Mouse (Mus musculus) kidney, embryonic 14.5 days (tissue): ENCODE results near the gene Gm28053. TPM values are rescaled to one million over a fixed set of nuclear protein-coding genes. Genes with fewer than 3 reads are reported as not detected.

Source experiments
- ATAC-seq: fragments of 200-750 bp; cut with Nextera tagmentation; 2 replicates; pipeline ENCODE4 v1.8.0; 2017; ENCODE audit warnings: moderate number of reproducible peaks, mild to moderate bottlenecking, moderate TSS enrichment, moderate library complexity; ENCODE audit not compliant: low FRiP score, low TSS enrichment
- H3K27ac ChIP-seq: fragments of 300-500 bp; sonication (generic); 2 replicates; pipeline ENCODE4 v1.5.1; 2014; ENCODE audit warnings: low read depth, mild to moderate bottlenecking, low read length, moderate library complexity, mixed read lengths
- H3K27me3 ChIP-seq: fragments of 300-500 bp; sonication (generic); 2 replicates; pipeline ENCODE4 v1.6.1; 2014; ENCODE audit warnings: mild to moderate bottlenecking, low read length; ENCODE audit not compliant: control insufficient read depth, insufficient read depth
- H3K36me3 ChIP-seq: fragments of 300-500 bp; sonication (generic); 2 replicates; pipeline ENCODE4 v1.6.1; 2014; ENCODE audit warnings: low read length, mixed read lengths; ENCODE audit not compliant: control insufficient read depth, insufficient read depth
- H3K4me1 ChIP-seq: fragments of 300-500 bp; sonication (generic); 2 replicates; pipeline ENCODE4 v1.6.1; 2014; ENCODE audit warnings: low read length, mixed read lengths; ENCODE audit not compliant: control insufficient read depth, insufficient read depth
- H3K4me2 ChIP-seq: fragments of 300-500 bp; sonication (generic); replicated peaks from 2 replicates; pipeline ENCODE4 v1.6.1; 2014; ENCODE audit warnings: low read depth, mild to moderate bottlenecking, low read length
- H3K4me3 ChIP-seq: fragments of 300-500 bp; sonication (generic); 2 replicates; pipeline ENCODE4 v1.5.1; 2014; ENCODE audit warnings: mild to moderate bottlenecking, low read length
- H3K9ac ChIP-seq: fragments of 300-500 bp; sonication (generic); 2 replicates; pipeline ENCODE4 v1.6.1; 2014; ENCODE audit warnings: low read depth, mild to moderate bottlenecking, low read length, moderate library complexity
- H3K9me3 ChIP-seq: fragments of 300-500 bp; sonication (generic); 2 replicates; pipeline ENCODE4 v1.6.1; 2016; ENCODE audit warnings: low read length; ENCODE audit not compliant: control insufficient read depth
- WGBS: fragments of 180-500 bp; shearing (Covaris S2); extraction: QIAGEN DNeasy Blood & Tissue Kit; methylation state at CpG from one replicate; pipeline ENCODE4 v1.1.7; 2014; 5-methylcytosine and 5-hydroxymethylcytosine counted together
- polyA plus RNA-seq: library from polyadenylated mRNA; unstranded; fragments of >200 nt; fragmentation: Nextera tagmentation; extraction: Ambion mirVana; gene quantifications from 2 replicates; pipeline ENCODE4 v1.2.1, GENCODE M21; 2014

Gene Gm28053
- polyA plus RNA-seq, 1 experiment from 2014 or later = 4.8 TPM

DNA sequence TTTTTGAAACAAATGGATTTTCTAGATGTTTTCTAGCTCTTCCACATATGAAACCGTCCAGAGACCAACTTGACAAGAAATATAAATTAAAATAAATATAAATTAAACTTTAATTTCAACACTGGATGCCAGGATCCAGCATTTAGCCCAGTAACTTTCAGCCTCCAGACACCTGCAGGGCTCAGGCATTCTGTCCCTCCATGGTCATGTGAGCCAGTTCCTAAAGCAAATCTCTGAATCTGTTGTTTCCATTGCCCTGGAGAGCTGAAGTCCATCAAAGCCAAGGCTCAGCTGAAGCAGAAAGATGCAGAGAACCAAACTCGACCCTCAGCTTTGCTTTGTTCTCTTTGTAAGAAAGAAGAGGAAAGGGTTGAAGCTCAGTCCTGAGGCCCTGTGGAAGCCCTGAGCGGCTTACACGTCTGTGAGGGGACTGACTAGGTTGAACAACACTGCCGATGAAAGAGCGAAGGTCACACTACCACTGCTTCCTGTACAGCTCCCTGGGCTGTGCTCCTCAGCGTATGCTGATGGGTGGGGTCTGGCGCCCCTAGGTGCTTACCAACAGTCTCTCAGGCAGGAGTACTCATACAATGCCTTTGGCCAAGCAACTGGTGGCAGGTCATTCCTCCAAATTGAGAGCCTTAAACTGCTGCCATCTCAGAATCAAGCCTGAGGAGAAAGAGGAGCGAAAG is 49.9 kb downstream of the Gm28053 start:
- Histone ChIP-seq H3K27ac (no peak overlapping the region), H3K36me3 (no peaks in the 10 kb centered on the region), H3K4me1 (no peaks in the 10 kb centered on the region), H3K27me3 (no peaks in the 10 kb centered on the region), H3K9me3 (0 out of 2 replicates have a peak, but pooled peaks cover 3% of the 10 kb centered on the region), H3K9ac (no peak overlapping the region), H3K4me2 (no peak overlapping the region), H3K4me3 (no peak overlapping the region)
- WGBS = 78% methylated on average over 9 of the region's 9 CpGs
- no peak for ATAC-seq

DNA sequence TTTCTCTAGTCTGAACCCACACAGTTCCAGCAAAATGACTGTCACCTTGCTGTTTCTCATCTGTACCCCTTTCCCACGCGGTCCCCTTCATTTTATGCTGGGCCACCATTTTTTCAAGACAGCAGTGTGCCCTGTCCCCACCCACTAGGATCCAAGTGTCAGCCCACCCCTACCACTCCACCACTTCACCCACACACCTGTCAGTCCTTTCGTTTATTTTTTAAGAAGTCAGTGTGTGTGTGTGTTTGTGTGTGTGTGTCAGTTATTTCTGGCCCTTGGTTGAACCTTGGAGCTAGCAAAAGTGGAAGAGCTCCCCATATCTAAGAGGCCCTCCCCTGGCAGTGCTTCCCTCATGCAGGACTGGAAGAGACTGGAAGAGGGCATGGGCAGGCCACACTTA is 50.5 kb downstream of the Gm28053 start:
- H3K4me2 ChIP-seq = no peak overlapping the region

DNA sequence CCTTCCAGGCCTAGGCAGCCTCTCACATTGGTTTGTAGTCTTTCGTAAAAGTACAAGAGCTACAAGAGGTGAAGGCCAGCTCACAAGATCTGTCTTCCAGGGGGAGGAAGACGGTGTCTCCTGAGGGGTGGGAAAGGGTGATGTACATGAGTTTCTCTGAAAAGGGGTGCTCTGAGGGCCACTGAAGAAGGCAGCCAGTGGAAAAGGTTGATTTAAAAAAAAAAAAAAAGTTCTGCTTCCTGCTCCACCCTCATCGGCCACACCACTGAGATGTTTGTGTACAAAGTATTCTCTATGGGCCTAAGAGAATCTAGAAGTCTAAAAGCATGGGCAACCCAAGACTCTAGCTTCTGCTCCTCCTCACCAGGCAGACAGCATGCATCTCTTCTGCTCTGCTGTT is 52.3 kb downstream of the Gm28053 start, which contains the start of gene Gimap3:
Gimap3 (minus strand) TSS at position 156 of the 400 bp plus-strand sequence.
- Histone ChIP-seq H3K4me2 (no peak within 1 kb of the TSS), H3K36me3 (no peaks in the 10 kb centered on the region), H3K27ac (no peak within 1 kb of the TSS), H3K4me1 (no peaks in the 10 kb centered on the region), H3K27me3 (no peaks in the 10 kb centered on the region), H3K9ac (no peak within 1 kb of the TSS), H3K4me3 (no peak within 1 kb of the TSS), H3K9me3 (no peaks in the 10 kb centered on the region)
- ATAC-seq = no peak
- WGBS = 83% methylated on average over 3 of the region's 3 CpGs

More for the DNA sequence above, 50.5 kb downstream of the Gm28053 start:
- no peak overlapping the region for H3K4me3 ChIP-seq
- ATAC-seq = no peak
- 93% methylated on average over 3 of the region's 3 CpGs for WGBS
- no peaks in the 10 kb centered on the region for H3K27me3 ChIP-seq
- H3K36me3 ChIP-seq = no peaks in the 10 kb centered on the region
- H3K9me3 ChIP-seq = 0 out of 2 replicates have a peak, but pooled peaks cover 3% of the 10 kb centered on the region
- H3K27ac ChIP-seq = no peak overlapping the region
- H3K4me1 ChIP-seq = no peaks in the 10 kb centered on the region
- no peak overlapping the region for H3K9ac ChIP-seq

DNA sequence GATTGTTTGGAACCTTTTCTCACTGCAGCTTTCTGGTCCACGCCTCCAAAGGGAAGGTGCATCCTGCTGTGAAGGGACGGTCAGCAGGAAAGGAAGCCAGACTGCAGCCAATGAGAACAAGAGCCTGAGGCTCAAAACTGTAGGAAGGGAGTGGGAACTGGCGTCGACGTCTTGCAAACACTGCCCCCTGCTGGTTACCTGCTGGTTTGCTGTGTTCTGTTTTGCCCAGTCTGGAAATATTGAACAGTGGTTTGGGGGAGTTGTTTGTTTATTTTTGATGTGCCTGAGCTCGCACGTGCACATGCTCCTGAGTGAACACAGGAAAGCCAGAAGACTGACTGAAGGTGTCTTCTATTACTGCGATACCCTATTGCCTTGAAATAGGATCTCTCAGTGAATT is 53.6 kb downstream of the Gm28053 start:
- no peaks in the 10 kb centered on the region for H3K27me3 ChIP-seq

DNA sequence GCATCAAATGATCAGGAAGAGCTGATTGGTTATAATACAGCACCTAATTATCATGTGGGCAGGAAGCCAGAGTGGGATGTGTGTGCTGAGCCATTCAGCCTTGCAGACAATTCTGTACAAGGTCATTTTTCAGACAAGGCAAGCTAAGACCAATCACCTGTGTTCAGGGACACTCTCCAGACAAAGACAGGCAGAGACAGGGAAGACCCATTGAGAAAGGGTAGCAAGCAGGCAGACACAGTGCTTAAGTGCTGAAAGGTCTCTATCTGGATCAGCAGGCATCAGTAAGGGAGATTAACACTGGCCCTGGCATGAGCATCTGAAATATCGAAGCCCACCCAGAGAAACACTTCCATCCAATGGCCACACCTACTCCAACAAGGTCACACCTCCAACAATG is 66.0 kb downstream of the Gm28053 start:
- no peaks in the 10 kb centered on the region for H3K4me1 ChIP-seq
- no peaks in the 10 kb centered on the region for H3K27me3 ChIP-seq
- H3K27ac ChIP-seq = no peak overlapping the region
- peaks cover 4% of the 10 kb centered on the region; the same call in 1 of the 2 replicates for H3K9me3 ChIP-seq
- H3K36me3 ChIP-seq = no peaks in the 10 kb centered on the region
- 92% methylated on average over 1 of the region's 1 CpGs for WGBS
- H3K4me3 ChIP-seq = no peak overlapping the region
- ATAC-seq = no peak
- no peak overlapping the region for H3K9ac ChIP-seq
- no peak overlapping the region for H3K4me2 ChIP-seq

More for the DNA sequence above, 53.6 kb downstream of the Gm28053 start:
- H3K27ac ChIP-seq = no peak overlapping the region
- H3K4me2 ChIP-seq = no peak overlapping the region
- no peaks in the 10 kb centered on the region for H3K36me3 ChIP-seq
- WGBS = 10% methylated on average over 8 of the region's 8 CpGs
- ATAC-seq = peak; percentile 72
- H3K9ac ChIP-seq = no peak overlapping the region
- no peaks in the 10 kb centered on the region for H3K9me3 ChIP-seq
- no peak overlapping the region for H3K4me3 ChIP-seq
- H3K4me1 ChIP-seq = no peaks in the 10 kb centered on the region

DNA sequence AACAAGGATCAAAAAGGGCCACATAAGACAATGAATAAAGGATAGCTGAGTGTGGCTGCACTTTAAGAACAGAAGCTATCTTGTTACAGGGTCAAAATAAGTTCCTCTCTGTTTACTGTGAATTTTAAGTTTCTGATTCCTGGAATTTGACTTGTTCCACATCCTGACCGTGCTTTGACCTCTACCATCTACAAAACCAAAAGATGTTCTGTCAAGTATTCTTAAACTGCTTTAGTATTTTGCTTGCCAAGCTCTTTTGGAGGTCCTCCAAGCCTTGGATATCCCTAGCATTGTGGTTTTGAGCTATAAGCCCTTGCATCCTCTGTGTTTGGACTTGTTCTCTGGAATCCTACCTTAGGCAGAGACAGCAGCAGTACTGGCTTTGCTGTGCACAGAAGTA is 66.8 kb downstream of the Gm28053 start:
- Histone ChIP-seq H3K9ac (no peak overlapping the region), H3K27ac (no peak overlapping the region), H3K4me3 (no peak overlapping the region), H3K4me1 (no peaks in the 10 kb centered on the region), H3K9me3 (no peaks in the 10 kb centered on the region; the same call in 1 of the 2 replicates), H3K4me2 (no peak overlapping the region), H3K27me3 (no peaks in the 10 kb centered on the region), H3K36me3 (no peaks in the 10 kb centered on the region)
- 75% methylated on average over 1 of the region's 1 CpGs for WGBS
- ATAC-seq = no peak

DNA sequence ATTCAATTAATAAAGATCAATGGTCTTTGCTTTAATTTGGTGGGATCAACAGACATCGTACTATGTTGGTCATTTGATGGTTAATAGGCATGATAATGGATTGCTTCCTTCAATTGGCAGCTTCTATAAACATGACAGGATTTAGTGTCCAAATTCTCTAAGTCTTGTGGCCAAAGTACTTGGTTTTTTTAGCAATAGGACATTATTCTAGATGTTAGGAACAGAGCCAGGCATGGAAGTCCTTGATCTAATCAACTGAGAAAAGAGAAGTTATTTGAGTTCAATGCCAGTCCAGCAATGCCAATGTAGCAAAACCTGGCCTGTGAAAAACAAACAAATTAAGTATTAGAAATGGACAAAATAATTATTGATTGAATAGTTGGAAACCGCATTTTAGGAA is 67.2 kb downstream of the Gm28053 start:
- Histone ChIP-seq H3K27ac (no peak overlapping the region), H3K36me3 (no peaks in the 10 kb centered on the region), H3K4me2 (no peak overlapping the region), H3K9me3 (no peaks in the 10 kb centered on the region), H3K27me3 (no peaks in the 10 kb centered on the region), H3K4me1 (no peaks in the 10 kb centered on the region), H3K9ac (no peak overlapping the region), H3K4me3 (no peak overlapping the region)
- 86% methylated on average over 2 of the region's 2 CpGs for WGBS
- no peak for ATAC-seq

DNA sequence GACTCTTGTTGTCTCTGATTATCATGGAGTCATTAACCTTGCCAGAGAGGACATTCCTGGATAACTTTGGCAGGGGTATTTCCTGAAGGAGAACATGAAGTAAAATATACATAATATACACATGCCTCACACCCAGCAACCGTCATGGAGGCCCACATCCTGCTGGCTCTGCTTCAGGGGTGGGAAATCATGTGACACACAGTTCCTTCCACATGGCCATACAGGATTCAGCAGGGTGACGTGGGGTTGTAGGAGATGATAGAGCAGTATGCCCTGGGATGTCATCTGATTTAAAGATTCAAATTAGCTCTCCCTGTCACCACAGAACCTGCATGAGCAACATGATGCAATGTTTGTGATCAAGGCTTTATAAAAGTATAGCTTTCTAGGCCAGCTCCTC is 69.5 kb downstream of the Gm28053 start:
- Histone ChIP-seq H3K4me1 (no peaks in the 10 kb centered on the region), H3K9me3 (no peaks in the 10 kb centered on the region), H3K9ac (no peak overlapping the region), H3K27ac (no peak overlapping the region), H3K27me3 (no peaks in the 10 kb centered on the region), H3K36me3 (no peaks in the 10 kb centered on the region), H3K4me3 (no peak overlapping the region), H3K4me2 (no peak overlapping the region)
- 81% methylated on average over 2 of the region's 2 CpGs for WGBS
- no peak for ATAC-seq

DNA sequence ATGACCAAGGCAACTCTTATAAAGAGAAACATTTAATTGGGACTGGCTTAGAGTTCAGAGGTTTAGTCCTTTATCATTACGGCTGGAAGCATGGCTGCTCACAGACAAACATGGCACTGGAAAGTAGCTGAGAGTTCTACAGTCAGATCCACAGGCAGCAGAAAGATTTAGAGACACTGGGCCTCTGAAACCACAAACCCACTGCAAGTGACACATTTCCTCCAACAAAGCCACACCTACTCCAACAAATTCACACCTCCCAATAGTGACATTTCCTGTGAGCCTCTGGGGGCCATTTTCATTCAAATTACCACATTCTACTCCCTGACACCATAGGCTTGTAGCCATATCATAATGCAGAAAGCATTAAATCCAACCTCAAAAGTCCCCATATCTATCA is 83.5 kb downstream of the Gm28053 start:
- no peak overlapping the region for H3K4me2 ChIP-seq
- H3K36me3 ChIP-seq = no peaks in the 10 kb centered on the region
- H3K27ac ChIP-seq = no peak overlapping the region
- H3K9me3 ChIP-seq = no peaks in the 10 kb centered on the region
- no peak overlapping the region for H3K4me3 ChIP-seq
- H3K27me3 ChIP-seq = no peaks in the 10 kb centered on the region
- H3K9ac ChIP-seq = no peak overlapping the region
- no peaks in the 10 kb centered on the region for H3K4me1 ChIP-seq
- no peak for ATAC-seq
- WGBS = 70% methylated on average over 1 of the region's 1 CpGs
